Mouse (Mus musculus): Measurements from ENCODE around the gene Acot12. TPM values are rescaled to one million over a fixed set of nuclear protein-coding genes. Genes with fewer than 3 reads are reported as not detected.
"Not testable (repeated sequence)": the region's sequence is repeated elsewhere in the genome, so short reads cannot be mapped to it uniquely, and the experiment has no call there.

Acot12 gene
- total RNA-seq, 2 experiments from 2014 or later = not detected

DNA sequence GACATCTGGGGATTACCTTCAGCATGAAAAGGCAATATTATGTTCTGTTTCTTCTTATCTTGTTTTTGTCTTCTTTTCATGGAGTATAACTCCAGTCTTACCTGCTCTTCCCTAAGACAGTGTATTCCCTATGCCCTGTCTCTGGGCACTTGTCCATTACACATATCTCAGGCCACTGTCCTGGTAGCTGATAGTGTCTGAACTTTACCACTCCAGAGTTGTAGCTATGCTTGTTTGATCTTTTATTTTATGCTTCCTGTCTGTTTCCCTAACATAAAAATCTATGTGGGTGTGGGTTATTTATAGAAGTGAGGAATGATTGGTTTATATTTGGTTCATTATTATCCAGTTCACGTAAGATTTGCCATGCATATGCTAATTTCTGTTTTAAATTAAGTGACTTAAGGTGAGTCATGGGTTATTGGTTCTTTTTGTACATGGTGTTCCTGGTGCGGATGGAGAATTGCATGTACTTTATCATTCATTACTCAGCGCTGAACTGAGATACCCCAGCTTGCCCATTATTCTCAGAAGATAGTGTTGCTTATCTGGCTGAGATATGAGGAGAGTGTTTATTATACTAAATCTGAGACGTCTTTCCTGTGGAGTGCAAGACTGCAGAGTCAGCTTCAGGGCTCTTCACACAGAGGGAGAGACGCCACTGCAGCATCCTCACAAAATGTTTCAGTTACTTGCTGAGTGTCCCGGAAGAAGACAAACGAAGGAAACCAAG is 17.2 kb downstream of the Acot12 start:
- ATAC-seq (replicated peaks; ENCODE audit: low FRiP score, poor library complexity, severe bottlenecking) = no peak

GRCm38 (mm10) chr13:91759791-91760190 is 18.5 kb downstream of the Acot12 start:
- no peak for ATAC-seq (replicated peaks; ENCODE audit: low FRiP score, poor library complexity, severe bottlenecking)

- ATAC-seq (replicated peaks; ENCODE audit: low FRiP score, poor library complexity, severe bottlenecking) = no peak
Measured at GRCm38 (mm10) chr13:91760302-91761050, 19.2 kb downstream of the Acot12 start.

GRCm38 (mm10) chr13:91761654-91762445 is 20.5 kb downstream of the Acot12 start:
- ATAC-seq (replicated peaks; ENCODE audit: low FRiP score, poor library complexity, severe bottlenecking) = no peak

- ATAC-seq (replicated peaks; ENCODE audit: low FRiP score, poor library complexity, severe bottlenecking) = not testable (repeated sequence)
Measured at GRCm38 (mm10) chr13:91763654-91764053, 22.3 kb downstream of the Acot12 start.

GRCm38 (mm10) chr13:91765627-91766026 is 24.3 kb downstream of the Acot12 start:
- no peak for ATAC-seq (replicated peaks; ENCODE audit: low FRiP score, poor library complexity, severe bottlenecking)

DNA sequence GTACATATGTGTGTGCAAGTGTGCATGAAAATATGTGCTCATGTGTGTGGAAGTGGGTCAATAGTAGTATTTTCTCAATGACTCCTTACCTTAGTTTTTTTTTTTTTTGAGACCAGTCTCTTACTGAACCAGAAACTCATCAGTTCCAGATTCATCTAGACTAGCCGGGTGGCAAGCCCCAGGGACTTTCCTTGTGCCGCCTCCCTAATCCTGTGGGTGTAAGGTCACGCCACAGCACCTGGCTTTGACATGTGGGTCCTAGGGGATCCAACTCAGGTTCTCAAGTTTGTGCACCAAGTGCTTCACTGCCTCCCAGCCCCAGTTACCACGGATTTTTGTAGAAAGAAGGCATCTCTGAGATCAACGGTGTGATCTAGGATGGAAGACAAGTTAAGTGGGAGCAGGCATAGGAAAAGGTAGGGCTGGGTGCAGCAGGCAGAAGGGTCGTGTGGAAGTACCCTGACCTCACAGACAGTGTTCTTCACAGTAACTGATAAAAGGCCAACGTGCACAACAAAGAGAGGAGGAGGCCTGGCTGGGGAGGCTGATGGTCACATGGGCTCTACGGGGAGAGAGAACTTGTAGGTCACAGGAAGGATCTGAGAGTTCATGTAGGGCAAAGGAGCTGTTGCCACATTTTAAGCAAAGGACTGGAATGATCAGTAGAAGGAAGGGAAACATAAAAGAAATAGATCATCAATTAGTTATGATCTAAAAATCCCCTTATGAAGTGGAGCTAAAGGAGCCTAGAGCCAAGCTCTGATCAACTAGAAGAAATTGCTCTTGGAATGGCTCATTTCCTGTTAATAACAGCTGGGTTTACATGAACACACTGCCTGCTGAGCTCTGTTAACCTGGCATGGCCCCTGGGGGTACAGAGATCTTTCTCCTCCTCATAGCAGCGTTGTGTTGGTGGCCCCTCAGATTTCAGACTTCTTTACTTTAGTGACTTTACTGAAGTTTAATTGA is 27.7 kb downstream of the Acot12 start:
- ATAC-seq (replicated peaks; ENCODE audit: low FRiP score, poor library complexity, severe bottlenecking) = no peak

DNA sequence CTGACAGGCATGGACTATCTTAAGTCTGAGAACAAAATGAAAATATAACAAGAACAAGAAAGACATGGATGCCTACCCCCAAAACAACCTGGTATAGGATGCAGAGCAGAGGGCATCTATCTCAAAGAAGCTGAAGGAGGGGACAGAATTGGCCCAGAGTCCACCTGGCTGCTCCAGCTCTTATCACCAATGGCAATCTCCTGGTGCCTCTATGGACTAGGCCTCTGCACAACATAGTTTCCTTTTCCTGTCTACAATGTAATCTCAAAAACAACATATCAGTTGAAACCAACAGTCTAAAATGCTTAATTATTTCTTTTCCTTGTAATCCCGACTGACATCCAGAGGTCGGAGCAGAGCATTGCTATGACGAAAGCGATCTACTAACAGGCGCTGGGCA is 36.8 kb downstream of the Acot12 start:
- ATAC-seq (replicated peaks; ENCODE audit: low FRiP score, poor library complexity, severe bottlenecking) = no peak

DNA sequence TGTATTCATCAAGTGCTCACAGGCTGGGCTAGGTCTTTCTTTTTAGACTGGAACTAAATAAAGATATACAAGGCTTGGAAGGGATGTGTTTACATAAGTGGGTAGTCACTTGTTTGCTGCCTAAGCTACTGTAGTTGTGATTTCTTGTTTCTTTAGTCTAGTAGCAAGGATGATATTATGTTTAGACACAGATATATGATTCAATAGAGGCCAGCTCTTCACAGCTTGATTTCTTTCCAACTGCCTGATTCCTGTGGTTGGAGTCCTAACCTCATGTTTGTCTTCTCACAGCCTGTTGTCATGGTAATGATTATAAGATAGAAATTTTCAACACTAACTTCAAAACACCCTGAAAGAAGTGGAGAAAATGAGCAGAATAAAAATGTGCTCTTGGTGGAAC is 38.6 kb downstream of the Acot12 start:
- no peak for ATAC-seq (replicated peaks; ENCODE audit: low FRiP score, poor library complexity, severe bottlenecking)

GRCm38 (mm10) chr13:91792035-91792434 is 50.7 kb downstream of the Acot12 start:
- ATAC-seq (replicated peaks; ENCODE audit: low FRiP score, poor library complexity, severe bottlenecking) = no peak

- ATAC-seq (replicated peaks; ENCODE audit: low FRiP score, poor library complexity, severe bottlenecking) = no peak
Measured at GRCm38 (mm10) chr13:91794926-91795436, 53.7 kb downstream of the Acot12 start.

GRCm38 (mm10) chr13:91795593-91795992 is 54.3 kb downstream of the Acot12 start:
- ATAC-seq (replicated peaks; ENCODE audit: low FRiP score, poor library complexity, severe bottlenecking) = no peak

GRCm38 (mm10) chr13:91796003-91796402 is 54.7 kb downstream of the Acot12 start:
- no peak for ATAC-seq (replicated peaks; ENCODE audit: low FRiP score, poor library complexity, severe bottlenecking)

DNA sequence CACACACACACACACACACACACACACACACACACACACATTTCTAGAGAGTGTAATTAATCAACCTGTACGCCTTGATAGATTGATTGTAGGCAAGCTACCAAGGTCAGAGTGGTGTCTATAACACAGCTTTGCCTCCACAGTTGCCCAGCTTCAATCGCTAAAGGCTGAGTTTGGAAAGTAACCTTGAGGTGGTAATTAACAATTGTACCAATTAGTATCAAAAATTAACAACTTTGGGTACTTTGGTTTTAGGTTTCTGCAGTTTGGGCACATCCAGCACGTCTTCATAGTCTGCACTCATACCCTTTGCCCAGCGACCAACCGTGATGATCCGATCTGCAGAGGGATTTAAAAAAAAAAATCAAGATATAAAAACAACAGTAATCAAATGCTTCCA is 55.6 kb downstream of the Acot12 start:
- no peak for ATAC-seq (replicated peaks; ENCODE audit: low FRiP score, poor library complexity, severe bottlenecking)

GRCm38 (mm10) chr13:91797442-91797841 is 56.1 kb downstream of the Acot12 start:
- no peak for ATAC-seq (replicated peaks; ENCODE audit: low FRiP score, poor library complexity, severe bottlenecking)

GRCm38 (mm10) chr13:91801726-91802125 is 60.4 kb downstream of the Acot12 start:
- ATAC-seq (replicated peaks; ENCODE audit: low FRiP score, poor library complexity, severe bottlenecking) = no peak

DNA sequence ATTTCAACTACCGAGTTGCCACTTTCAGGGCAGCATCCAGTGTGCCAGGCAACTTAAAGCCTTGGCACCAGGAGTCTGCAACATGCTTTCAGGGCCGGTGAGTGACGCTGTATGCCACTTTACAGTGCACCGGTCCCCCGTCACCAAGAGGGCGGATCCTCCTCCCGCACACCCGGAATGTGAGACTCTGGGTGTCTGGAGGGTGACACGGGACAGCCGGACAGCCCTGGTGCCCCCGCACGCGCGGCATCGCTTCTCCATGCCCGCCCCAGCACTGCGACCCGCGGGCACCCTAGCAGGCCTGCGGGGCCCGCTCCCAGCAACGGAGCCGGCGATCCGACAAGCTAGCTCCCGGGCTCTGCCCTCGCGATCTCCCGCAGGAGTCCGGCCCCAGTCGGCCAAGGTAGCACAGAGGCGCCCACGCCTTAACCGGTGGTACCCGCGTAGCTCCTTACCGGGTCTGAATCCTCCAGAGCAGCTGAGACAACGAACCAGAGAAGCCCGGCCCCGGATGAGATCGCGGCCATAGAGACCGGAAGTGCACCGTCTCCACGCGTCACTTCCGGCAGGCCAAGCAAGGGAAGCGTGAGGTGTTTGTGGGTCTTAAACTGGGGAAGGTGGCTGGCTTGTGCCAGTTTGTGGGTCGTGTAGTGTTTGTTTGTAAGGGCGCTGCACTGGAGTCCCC is 66.0 kb downstream of the Acot12 start, which contains the start of gene Zcchc9:
TSS of gene Zcchc9 (minus strand) at position 551 of the 685 bp plus-strand sequence.
- ATAC-seq (replicated peaks; ENCODE audit: low FRiP score, poor library complexity, severe bottlenecking) = peak; percentile 98

DNA sequence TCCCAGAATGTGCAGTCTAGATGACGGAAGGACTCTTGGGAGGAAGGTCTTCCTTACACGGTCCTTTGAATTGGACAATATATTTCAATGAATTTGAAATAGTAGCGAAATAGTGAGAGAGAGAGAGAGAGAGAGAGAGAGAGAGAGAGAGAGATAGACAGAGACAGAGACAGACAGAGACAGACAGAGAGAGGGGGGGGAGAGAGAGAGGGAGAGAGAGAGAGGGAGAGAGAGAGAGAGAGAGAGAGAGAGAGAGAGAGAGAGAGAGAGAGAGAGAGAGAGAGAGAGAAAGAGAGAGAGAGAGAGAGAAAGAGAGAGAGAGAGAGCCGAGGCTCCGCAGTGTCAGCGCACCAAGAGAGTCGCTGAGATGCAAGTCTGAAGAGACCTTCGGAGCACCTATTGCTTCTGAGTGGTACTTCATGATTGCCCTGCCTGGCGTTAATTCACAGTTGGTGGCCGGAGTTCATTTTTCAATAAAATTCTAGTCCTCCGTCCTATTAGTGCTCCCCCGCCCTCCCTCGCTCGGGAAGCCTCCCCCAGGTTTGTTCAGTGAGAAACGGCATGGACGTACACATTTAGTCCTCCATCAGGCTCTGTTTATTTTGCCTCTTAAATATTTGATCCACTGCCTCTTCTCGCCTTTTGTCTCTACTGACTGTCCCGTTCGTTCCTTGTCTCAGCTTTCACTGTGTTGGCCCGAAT is 66.7 kb downstream of the Acot12 start:
- no peak for ATAC-seq (replicated peaks; ENCODE audit: low FRiP score, poor library complexity, severe bottlenecking)

Data from erythroid progenitor cell, adult 5-6 weeks (primary cell).